In the genomic region with DNA sequence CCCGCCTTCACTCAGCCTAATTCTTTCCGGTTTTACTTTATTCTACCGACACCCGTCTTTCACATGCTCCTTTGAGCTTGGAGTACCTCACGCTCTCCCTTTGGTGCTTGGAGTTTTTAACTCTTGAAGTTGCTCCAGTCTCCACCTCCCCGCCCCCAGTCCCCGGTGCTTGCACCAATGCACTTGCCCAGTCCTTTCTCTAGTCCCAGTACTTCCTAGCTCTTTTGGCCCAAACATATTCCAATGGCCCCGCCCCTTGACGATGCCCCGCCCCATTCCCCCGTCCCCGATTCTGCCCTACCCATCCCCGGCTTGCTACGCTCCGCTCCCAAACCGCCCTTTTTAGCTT, we compare ENCODE assay signal across 8 mouse cellular contexts. TPM values are rescaled to one million over a fixed set of nuclear protein-coding genes. Genes with fewer than 3 reads are reported as not detected.
A peak's percentile ranks its signal among the peaks of the same experiment; 100 is the strongest.
DNase-seq lines count a peak whose midpoint lies in the region; ATAC-seq and TF ChIP-seq lines count a peak whose summit lies in the region.

No protein-coding gene starts in this region.

- peak overlapping the region; percentile 40; the same call in 1 of the 2 replicates for H3K27ac ChIP-seq in cerebellum, adult 2 months (ENCODE audit: insufficient read depth, low read length)
- peak overlapping the region; percentile 59 for H3K27ac ChIP-seq in MEL (ENCODE audit: control insufficient read depth, low read depth, low read length)
- peak overlapping the region; percentile 94 for H3K27ac ChIP-seq in embryonic facial prominence, embryonic 13.5 days
- peak overlapping the region; percentile 96 to 99 for H3K27ac ChIP-seq in heart, embryonic 14.5 days (replicated peaks in 1 of 2; ENCODE audit: control insufficient read depth in 1 of 2, insufficient read depth in 1 of 2, low read depth in 2 of 2, low read length in 2 of 2)

- no peak for TF ChIP-seq CTCF in cerebellum, adult 2 months (IDR thresholded peaks at IDR 0.05; ENCODE audit: borderline replicate concordance, insufficient read depth, low read depth, low read length)
- no peak for TF ChIP-seq CTCF in MEL (IDR thresholded peaks at IDR 0.05 in 2 of 3, conservative IDR thresholded peaks at IDR 0.05 in 1 of 3; ENCODE audit: control insufficient read depth in 1 of 3, insufficient read depth in 1 of 3, low read depth in 2 of 3, low read length in 3 of 3, poor library complexity in 1 of 3, severe bottlenecking in 1 of 3)

- no peak for TF ChIP-seq RAD21 in MEL (IDR thresholded peaks at IDR 0.05; ENCODE audit: low read depth, low read length)

- peak; percentile 87; the same call in 1 of the 2 replicates for ATAC-seq in embryonic facial prominence, embryonic 13.5 days (ENCODE audit: insufficient number of reproducible peaks, insufficient read depth, low FRiP score, low TSS enrichment, low read depth)
- peak; percentile 85 for ATAC-seq in heart, embryonic 14.5 days (ENCODE audit: insufficient number of reproducible peaks, insufficient read depth, low FRiP score, low read depth)
- peak; percentile 69 for ATAC-seq in megakaryocyte, adult 5-6 weeks (ENCODE audit: poor library complexity, severe bottlenecking)

- H3K9me3 ChIP-seq in MEL (replicated peaks; ENCODE audit: insufficient read depth, low read length), result no peaks in the 10 kb centered on the region
- no peaks in the 10 kb centered on the region for H3K9me3 ChIP-seq in embryonic facial prominence, embryonic 13.5 days
- H3K9me3 ChIP-seq in heart, embryonic 14.5 days (ENCODE audit: control insufficient read depth, low read length), result no peaks in the 10 kb centered on the region

- H3K9ac ChIP-seq in MEL (ENCODE audit: control insufficient read depth, low read depth, low read length, poor library complexity, severe bottlenecking), result peak overlapping the region; percentile 78
- H3K9ac ChIP-seq in embryonic facial prominence, embryonic 13.5 days, result peak overlapping the region; percentile 64
- H3K9ac ChIP-seq in heart, embryonic 14.5 days (ENCODE audit: low read length), result peak overlapping the region; percentile 78

- H3K79me2 ChIP-seq in MEL (ENCODE audit: control insufficient read depth, insufficient read depth, low read length, poor library complexity), result peaks cover 12% of the 10 kb centered on the region

- H3K4me3 ChIP-seq in cerebellum, adult 2 months (replicated peaks; ENCODE audit: insufficient read depth, low read depth, low read length), result peak overlapping the region; percentile 91
- peak overlapping the region; percentile 81 to 92 for H3K4me3 ChIP-seq in MEL (ENCODE audit: control insufficient read depth in 1 of 2, insufficient read depth in 1 of 2, low read depth in 2 of 2, low read length in 2 of 2)
- peak overlapping the region; percentile 85 for H3K4me3 ChIP-seq in embryonic facial prominence, embryonic 13.5 days
- peak overlapping the region; percentile 83 to 94 for H3K4me3 ChIP-seq in heart, embryonic 14.5 days (ENCODE audit: control insufficient read depth in 1 of 2, insufficient read depth in 1 of 2, low read depth in 1 of 2, low read length in 2 of 2)

- peak overlapping the region; percentile 84 for H3K4me2 ChIP-seq in embryonic facial prominence, embryonic 13.5 days
- H3K4me2 ChIP-seq in heart, embryonic 14.5 days (ENCODE audit: low read length), result peak overlapping the region; percentile 66

- TF ChIP-seq POLR2A in cerebellum, adult 2 months (IDR thresholded peaks at IDR 0.05; ENCODE audit: borderline replicate concordance, insufficient read depth, low read length), result no peak
- no peak for TF ChIP-seq POLR2A in MEL (IDR thresholded peaks at IDR 0.05; ENCODE audit: control insufficient read depth in 1 of 2, insufficient read depth in 1 of 2, low read depth in 1 of 2, low read length in 2 of 2, poor library complexity in 1 of 2)

- no peak for TF ChIP-seq EP300 in MEL (IDR thresholded peaks at IDR 0.05; ENCODE audit: low read depth in 1 of 2, low read length in 2 of 2)

- H3K27me3 ChIP-seq in cerebellum, adult 2 months (ENCODE audit: control insufficient read depth, insufficient read depth, low read length), result no peaks in the 10 kb centered on the region
- H3K27me3 ChIP-seq in MEL (ENCODE audit: control insufficient read depth in 1 of 2, insufficient read depth in 2 of 2, low read length in 2 of 2), result no peaks in the 10 kb centered on the region
- no peaks in the 10 kb centered on the region for H3K27me3 ChIP-seq in embryonic facial prominence, embryonic 13.5 days
- no peaks in the 10 kb centered on the region for H3K27me3 ChIP-seq in heart, embryonic 14.5 days (ENCODE audit: control insufficient read depth, insufficient read depth, low read length)

- H3K36me3 ChIP-seq in MEL (ENCODE audit: control insufficient read depth in 1 of 2, insufficient read depth in 2 of 2, low read length in 2 of 2), result peaks cover 0 to 26% of the 10 kb centered on the region in 2 experiments; a peak in 2 of 4 replicates
- H3K36me3 ChIP-seq in embryonic facial prominence, embryonic 13.5 days, result no peaks in the 10 kb centered on the region
- H3K36me3 ChIP-seq in heart, embryonic 14.5 days (ENCODE audit: control insufficient read depth, insufficient read depth, low read length), result no peaks in the 10 kb centered on the region

- H3K4me1 ChIP-seq in cerebellum, adult 2 months (ENCODE audit: control insufficient read depth, insufficient read depth, low read length), result peaks cover 2% of the 10 kb centered on the region; the same call in 1 of the 2 replicates
- peaks cover 10 to 13% of the 10 kb centered on the region in 2 experiments for H3K4me1 ChIP-seq in MEL (ENCODE audit: control insufficient read depth in 1 of 2, insufficient read depth in 2 of 2, low read length in 2 of 2)
- peaks cover 6% of the 10 kb centered on the region for H3K4me1 ChIP-seq in embryonic facial prominence, embryonic 13.5 days
- H3K4me1 ChIP-seq in heart, embryonic 14.5 days (ENCODE audit: control insufficient read depth in 2 of 2, insufficient read depth in 2 of 2, low read length in 2 of 2), result peaks cover 0 to 12% of the 10 kb centered on the region in 2 experiments; a peak in 1 of 4 replicates

- DNase-seq in cerebellum, adult 2 months, result no peak
- DNase-seq in cerebellum, postnatal 10 days, result no peak
- DNase-seq in MEL (ENCODE audit: low read depth, low spot score), result peak; percentile 89
- DNase-seq in kidney, postnatal 36 days, result peak; percentile 88 to 92
- peak; percentile 72 to 77 for DNase-seq in urinary bladder, postnatal 36 days (ENCODE audit: low spot score in 2 of 2)

- 1% methylated on average over 16 of the region's 16 CpGs for WGBS in cerebellum, adult 2 months
- WGBS in embryonic facial prominence, embryonic 13.5 days, result under 1% methylated on average over 16 of the region's 16 CpGs
- WGBS in heart, embryonic 14.5 days, result under 1% methylated on average over 16 of the region's 16 CpGs

TF ChIP-seq in MEL, 35 proteins besides CTCF, POLR2A, EP300 and RAD21:
- TF ChIP-seq MYC (IDR thresholded peaks at IDR 0.05; ENCODE audit: low read depth, low read length), result 0 out of 2 replicates have a peak, but pooled peaks have one; percentile 39
- no peak for TF ChIP-seq ZMIZ1 (IDR thresholded peaks at IDR 0.05; ENCODE audit: low read depth, low read length)
- TF ChIP-seq HCFC1 (IDR thresholded peaks at IDR 0.05; ENCODE audit: low read depth, low read length), result peak; percentile 22; the same call in 1 of the 2 replicates
- peak; percentile 28; the same call in 1 of the 2 replicates for TF ChIP-seq TCF12 (IDR thresholded peaks at IDR 0.05; ENCODE audit: low read depth, low read length)
- TF ChIP-seq POLR2AphosphoS2 (IDR thresholded peaks at IDR 0.05; ENCODE audit: low read length), result peak; percentile 16; the same call in 1 of the 2 replicates
- no peak; the same call in 1 of the 2 replicates for TF ChIP-seq NELFE (IDR thresholded peaks at IDR 0.05; ENCODE audit: low read depth, low read length)
- peak; percentile 73 for TF ChIP-seq TBP (IDR thresholded peaks at IDR 0.05; ENCODE audit: low read depth, low read length)
- TF ChIP-seq MAZ (IDR thresholded peaks at IDR 0.05; ENCODE audit: low read depth, low read length), result peak; percentile 17; the same call in 1 of the 2 replicates

RNA-seq across cellular contexts. Expression of a gene that starts 0.5 kb away (rescaled TPM):
- polyA plus RNA-seq in cerebellum, adult 2 months (2012; rRNA removed), result 22.5 and 23.6 TPM in 2 replicates
- total RNA-seq in MEL (2012; rRNA removed), result 8.9 and 11.5 TPM in 2 replicates
- 10 to 100 TPM; 15.6 to 35.3 TPM for polyA plus RNA-seq in MEL (2012; ENCODE audit: insufficient read depth in 1 of 2, insufficient read length in 2 of 2, low read depth in 1 of 2, low replicate concordance in 2 of 2, missing spikeins in 1 of 2)
- polyA plus RNA-seq in embryonic facial prominence, embryonic 13.5 days (2015; fragmentation: Nextera tagmentation; extraction: Ambion mirVana), result 22.9 and 24.6 TPM in 2 replicates
- 12.6 and 14.4 TPM in 2 replicates for polyA plus RNA-seq in heart, embryonic 14.5 days (2014; fragmentation: Nextera tagmentation; extraction: Ambion mirVana)
- 4.4 and 5.4 TPM in 2 replicates for total RNA-seq in megakaryocyte, adult 5-6 weeks (2015)
- 6.2 and 6.4 TPM in 2 replicates for total RNA-seq in megakaryocyte, adult 5-6 weeks (2017)

RNA-seq across cellular contexts. Expression of a gene that starts 9.4 kb away (rescaled TPM):
- 81.0 and 82.3 TPM in 2 replicates for polyA plus RNA-seq in cerebellum, adult 2 months (2012; rRNA removed)
- 28.8 and 34.6 TPM in 2 replicates for total RNA-seq in MEL (2012; rRNA removed)
- polyA plus RNA-seq in MEL (2012; ENCODE audit: insufficient read depth in 1 of 2, insufficient read length in 2 of 2, low read depth in 1 of 2, low replicate concordance in 2 of 2, missing spikeins in 1 of 2), result 10 to 100 TPM; 33.0 to 65.6 TPM
- 13.4 and 13.6 TPM in 2 replicates for polyA plus RNA-seq in embryonic facial prominence, embryonic 13.5 days (2015; fragmentation: Nextera tagmentation; extraction: Ambion mirVana)
- polyA plus RNA-seq in heart, embryonic 14.5 days (2014; fragmentation: Nextera tagmentation; extraction: Ambion mirVana), result 22.1 and 25.5 TPM in 2 replicates
- 16.4 and 17.9 TPM in 2 replicates for total RNA-seq in megakaryocyte, adult 5-6 weeks (2015)
- total RNA-seq in megakaryocyte, adult 5-6 weeks (2017), result 21.1 and 26.0 TPM in 2 replicates

Comparison
In these comparisons a context has a peak if more than half of its experiments do, and no peak if none do; other contexts are left out.
1. DNase-seq: peak in MEL (single experiment), kidney, postnatal 36 days (2 of 2) and urinary bladder, postnatal 36 days (2 of 2); none in cerebellum, adult 2 months (0 of 2) and cerebellum, postnatal 10 days (0 of 2).
2. H3K27ac ChIP-seq: peak in every context shown above with its lines; median percentile 98 in heart, embryonic 14.5 days; 94 in embryonic facial prominence, embryonic 13.5 days; 59 in MEL; 40 in cerebellum, adult 2 months.
3. Peak in every context shown above with its lines, with median percentiles within 50 percentile points of each other: H3K4me3 ChIP-seq, H3K9ac ChIP-seq and ATAC-seq.